Mouse (Mus musculus): ENCODE data around the gene Phf21b. TPM values are rescaled to one million over a fixed set of nuclear protein-coding genes. Genes with fewer than 3 reads are reported as not detected.

The Phf21b gene
- polyA plus RNA-seq, 1 experiment from 2014 or later = 18.8 TPM

DNA sequence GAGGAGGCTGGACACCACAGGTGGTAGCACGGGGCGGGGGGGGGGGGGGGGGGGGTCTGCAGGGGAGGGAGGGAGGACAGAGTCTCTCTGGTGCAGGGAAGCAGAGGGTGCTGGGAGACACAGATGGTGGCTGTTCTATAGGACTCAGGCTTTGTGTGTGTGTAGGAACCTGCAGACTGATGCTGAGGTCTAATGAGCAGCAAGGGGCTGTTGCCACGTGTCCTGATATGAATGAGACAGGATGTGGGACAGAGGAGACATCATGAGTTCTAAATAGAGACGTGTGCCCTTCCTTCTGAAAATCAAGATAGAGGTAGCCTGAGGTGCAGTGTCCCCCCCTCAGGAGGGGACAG is 118.9 kb downstream of the Phf21b start:
- Histone ChIP-seq H3K4me1 (replicated peaks) (peaks cover 8% of the 10 kb centered on the region; the same call in 1 of the 2 replicates), H3K36me3 (no peaks in the 10 kb centered on the region), H3K4me2 (replicated peaks) (no peak overlapping the region), H3K27me3 (no peaks in the 10 kb centered on the region), H3K9ac (replicated peaks) (no peak overlapping the region), H3K9me3 (no peaks in the 10 kb centered on the region; the same call in 1 of the 2 replicates), H3K4me3 (replicated peaks) (no peak overlapping the region), H3K27ac (no peak overlapping the region)
- no peak for ATAC-seq
- 39% methylated on average over 2 of the region's 4 CpGs for WGBS

DNA sequence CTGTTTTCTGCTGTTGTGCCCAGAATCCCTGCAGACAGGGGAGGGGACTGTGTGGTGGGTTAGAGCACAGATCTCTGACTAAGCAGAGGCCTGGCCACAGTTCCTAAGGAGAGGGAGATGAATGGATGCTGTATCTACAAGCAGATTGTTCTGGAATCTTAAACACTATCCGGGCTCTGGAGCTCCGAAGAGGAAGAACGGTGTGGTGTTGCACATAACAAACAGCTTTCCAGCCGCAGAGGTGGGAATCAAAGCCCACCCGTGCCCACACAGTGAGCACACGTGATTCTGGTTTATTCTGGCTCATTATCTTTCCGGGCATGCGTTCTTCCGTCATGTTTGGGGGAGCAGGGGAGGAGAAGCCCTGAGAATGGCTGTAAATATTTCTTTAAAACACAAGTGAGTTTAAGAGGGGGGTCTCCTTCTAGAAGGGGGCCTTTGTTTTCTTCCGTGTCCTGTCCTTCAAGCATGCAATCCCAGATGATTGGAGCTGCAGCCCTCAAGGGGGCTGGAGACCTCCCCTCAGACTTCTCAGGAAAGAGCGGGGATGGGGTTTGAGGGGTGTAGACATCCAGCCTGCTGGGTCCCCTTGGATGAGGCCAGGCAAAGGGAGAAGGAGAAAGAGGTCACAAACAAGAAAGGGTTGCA is 119.4 kb downstream of the Phf21b start:
- Histone ChIP-seq H3K27me3 (no peaks in the 10 kb centered on the region), H3K9me3 (no peaks in the 10 kb centered on the region; the same call in 1 of the 2 replicates), H3K27ac (no peak overlapping the region), H3K4me1 (replicated peaks) (peaks cover 8% of the 10 kb centered on the region; the same call in 1 of the 2 replicates), H3K9ac (replicated peaks) (no peak overlapping the region), H3K4me3 (replicated peaks) (no peak overlapping the region), H3K4me2 (replicated peaks) (no peak overlapping the region), H3K36me3 (no peaks in the 10 kb centered on the region)
- 68% methylated on average over 11 of the region's 11 CpGs for WGBS
- ATAC-seq = peak; percentile 60; the same call in 1 of the 2 replicates

Other genes with a start within 250 kb of the Phf21b start
- 12.2 and 13.8 TPM in 2 replicates for gene Prr5, start 186.4 kb downstream of the Phf21b start, polyA plus RNA-seq (2015; fragmentation: Nextera tagmentation; extraction: Ambion mirVana)
- gene Arhgap8, start 136.0 kb downstream of the Phf21b start, polyA plus RNA-seq (2015; fragmentation: Nextera tagmentation; extraction: Ambion mirVana) = 0.61 and 0.67 TPM in 2 replicates
- 0.71 and 0.87 TPM in 2 replicates for gene Gm29666, start 64.0 kb upstream of the Phf21b start, polyA plus RNA-seq (2015; fragmentation: Nextera tagmentation; extraction: Ambion mirVana)
- gene Nup50, start 67.4 kb upstream of the Phf21b start, polyA plus RNA-seq (2015; fragmentation: Nextera tagmentation; extraction: Ambion mirVana) = 37.3 and 39.4 TPM in 2 replicates
- gene 5031439G07Rik, start 132.5 kb upstream of the Phf21b start, polyA plus RNA-seq (2015; fragmentation: Nextera tagmentation; extraction: Ambion mirVana) = 17.4 and 19.0 TPM in 2 replicates
- gene Upk3a, start 161.1 kb upstream of the Phf21b start, polyA plus RNA-seq (2015; fragmentation: Nextera tagmentation; extraction: Ambion mirVana) = 0.39 and 0.43 TPM in 2 replicates
- gene Fam118a, start 172.9 kb upstream of the Phf21b start, polyA plus RNA-seq (2015; fragmentation: Nextera tagmentation; extraction: Ambion mirVana) = 24.4 and 26.0 TPM in 2 replicates